In the genomic region with DNA sequence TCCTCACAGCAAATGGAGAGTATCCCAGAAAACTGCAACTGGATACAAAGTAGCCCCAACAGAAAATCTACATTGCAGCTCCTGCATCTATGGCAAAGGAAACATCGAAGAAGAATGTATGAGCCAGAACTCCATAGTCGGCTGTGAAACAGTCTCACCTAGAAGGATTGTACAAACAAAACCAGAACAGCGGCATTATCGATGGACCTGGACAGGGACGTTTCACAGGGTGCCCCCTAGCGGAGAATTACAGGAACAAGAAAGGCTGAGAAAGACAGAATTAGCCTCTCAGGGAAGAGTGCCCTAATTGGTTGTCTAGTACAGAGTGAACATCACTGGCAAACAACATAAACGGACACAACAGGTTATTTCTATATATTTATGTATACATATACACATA, we compare ENCODE assay signal across 8 mouse cellular contexts. TPM values are rescaled to one million over a fixed set of nuclear protein-coding genes. Genes with fewer than 3 reads are reported as not detected.
A peak's percentile ranks its signal among the peaks of the same experiment; 100 is the strongest.
DNase-seq lines count a peak whose midpoint lies in the region; ATAC-seq lines count a peak whose summit lies in the region.

No protein-coding gene starts in this region.

- DNase-seq in right cerebral cortex, adult 18-20 months = peak; percentile 60
- DNase-seq in right cerebral cortex, postnatal 25 days = no peak
- peak; percentile 79 for DNase-seq in cerebellum, adult 9-10 months
- peak; percentile 92 for DNase-seq in induced T-regulatory cell, adult 2 months (ENCODE audit: low read depth)
- DNase-seq in limb, embryonic 11.5 days (ENCODE audit: low spot score) = peak; percentile 72
- peak; percentile 88 for DNase-seq in splenic B cell, adult 2 months (ENCODE audit: low read depth, low spot score)

- no peaks in the 10 kb centered on the region for H3K27me3 ChIP-seq in limb, embryonic 11.5 days (ENCODE audit: control insufficient read depth, insufficient read depth, low read length)
- no peaks in the 10 kb centered on the region for H3K27me3 ChIP-seq in midbrain, embryonic 12.5 days
- no peaks in the 10 kb centered on the region for H3K27me3 ChIP-seq in splenic B cell, adult 2 months (ENCODE audit: control insufficient read depth, insufficient read depth, low read length, poor library complexity, severe bottlenecking)

- ATAC-seq in frontal cortex, adult (ENCODE audit: low TSS enrichment) = peak; percentile 87; the same call in 1 of the 2 replicates
- ATAC-seq in limb, embryonic 11.5 days (ENCODE audit: insufficient number of reproducible peaks, low FRiP score, low TSS enrichment, low read depth) = no peak
- peak; percentile 47; the same call in 1 of the 2 replicates for ATAC-seq in midbrain, embryonic 12.5 days (ENCODE audit: low FRiP score, low read depth)

- peak overlapping the region; percentile 5; the same call in 1 of the 2 replicates for H3K4me2 ChIP-seq in limb, embryonic 11.5 days (ENCODE audit: low read depth, severe bottlenecking)
- peak overlapping the region; percentile 39 for H3K4me2 ChIP-seq in midbrain, embryonic 12.5 days (replicated peaks)

- H3K9ac ChIP-seq in limb, embryonic 11.5 days (ENCODE audit: low read length) = no peak overlapping the region
- H3K9ac ChIP-seq in midbrain, embryonic 12.5 days (replicated peaks) = no peak overlapping the region

- no peaks in the 10 kb centered on the region for H3K9me3 ChIP-seq in limb, embryonic 11.5 days (ENCODE audit: control insufficient read depth, low read length)
- H3K9me3 ChIP-seq in midbrain, embryonic 12.5 days = no peaks in the 10 kb centered on the region

- H3K36me3 ChIP-seq in limb, embryonic 11.5 days (ENCODE audit: control insufficient read depth, insufficient read depth, low read length) = no peaks in the 10 kb centered on the region
- no peaks in the 10 kb centered on the region for H3K36me3 ChIP-seq in midbrain, embryonic 12.5 days
- no peaks in the 10 kb centered on the region for H3K36me3 ChIP-seq in splenic B cell, adult 2 months (ENCODE audit: control insufficient read depth, insufficient read depth, low read length, poor library complexity, severe bottlenecking)

- no peak overlapping the region for H3K4me3 ChIP-seq in limb, embryonic 11.5 days (ENCODE audit: low read depth, low read length)
- no peak overlapping the region for H3K4me3 ChIP-seq in midbrain, embryonic 12.5 days

- H3K27ac ChIP-seq in limb, embryonic 11.5 days (replicated peaks; ENCODE audit: low read depth, low read length) = no peak overlapping the region
- no peak overlapping the region for H3K27ac ChIP-seq in midbrain, embryonic 12.5 days (replicated peaks)

- H3K4me1 ChIP-seq in limb, embryonic 11.5 days (ENCODE audit: control insufficient read depth, insufficient read depth, low read length) = no peaks in the 10 kb centered on the region
- no peaks in the 10 kb centered on the region for H3K4me1 ChIP-seq in midbrain, embryonic 12.5 days

- WGBS in limb, embryonic 11.5 days = 9% methylated on average over 7 of the region's 7 CpGs
- 4% methylated on average over 7 of the region's 7 CpGs for WGBS in midbrain, embryonic 12.5 days

RNA-seq across cellular contexts. Expression of a gene that starts 23.9 kb away (rescaled TPM):
- 132 and 143 TPM in 2 replicates for polyA plus RNA-seq in limb, embryonic 11.5 days (2014; fragmentation: Nextera tagmentation; extraction: Ambion mirVana)
- polyA plus RNA-seq in midbrain, embryonic 12.5 days (2016; fragmentation: Nextera tagmentation; extraction: Ambion mirVana) = 149 and 150 TPM in 2 replicates

RNA-seq across cellular contexts. Expression of a gene that starts 32.9 kb away (rescaled TPM):
- 245 and 250 TPM in 2 replicates for polyA plus RNA-seq in limb, embryonic 11.5 days (2014; fragmentation: Nextera tagmentation; extraction: Ambion mirVana)
- polyA plus RNA-seq in midbrain, embryonic 12.5 days (2016; fragmentation: Nextera tagmentation; extraction: Ambion mirVana) = 190 and 201 TPM in 2 replicates
